Mouse (Mus musculus) kidney, adult 2 months (tissue): ENCODE data around the gene Atp13a1.

Experiments used
- CTCF ChIP-seq: fragments of 200-500 bp; conservative IDR thresholded peaks from 2 replicates; pipeline ENCODE4 v1.5.1; 2011; ENCODE audit warnings: low read depth, mild to moderate bottlenecking, control low read depth, low read length, moderate library complexity, mixed read lengths; ENCODE audit not compliant: insufficient read depth, insufficient read length
- POLR2A ChIP-seq: fragments of 200-500 bp; IDR thresholded peaks from one replicate; pipeline ENCODE4 v1.6.1; 2011; ENCODE audit warnings: low read depth, low read length, control low read depth

DNA sequence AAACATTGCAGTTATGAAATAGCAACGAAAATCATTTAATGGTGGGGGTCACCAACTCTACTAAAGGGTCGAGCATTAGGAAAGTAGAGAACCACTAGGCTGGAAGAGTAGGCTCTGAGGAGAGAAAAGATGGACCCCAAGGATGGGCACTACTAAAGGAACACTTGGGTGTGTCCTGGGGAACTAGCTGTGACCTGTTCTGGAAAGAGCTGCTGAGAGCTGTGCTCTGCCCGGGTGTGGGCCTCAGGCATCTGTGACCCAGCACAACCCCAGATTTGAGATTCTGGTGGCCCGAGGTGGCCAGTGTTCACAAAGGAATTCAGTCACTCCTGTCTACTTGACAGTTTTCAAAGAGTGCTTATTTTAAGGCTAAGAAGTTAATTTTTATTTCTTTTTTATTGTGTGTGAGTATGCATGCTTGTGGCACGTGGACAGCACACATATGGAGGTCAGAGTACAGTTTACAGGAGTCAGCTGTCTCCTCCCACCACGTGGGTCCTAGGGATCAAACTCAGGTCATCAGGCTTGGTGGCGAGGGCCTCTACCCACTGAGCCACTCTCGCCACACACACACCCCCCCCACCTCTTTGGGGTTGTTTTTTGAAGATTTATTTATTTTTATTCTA lies 46.2 kb downstream of the Atp13a1 start:
- TF ChIP-seq POLR2A = no peak
- no peak for TF ChIP-seq CTCF
